Mouse (Mus musculus): ENCODE measurements at regions not wholly inside any gene's neighbourhood (a gene's known extent, or its start where the extent isn't known, plus 50 kb on each side); places are given as distances from the start of the nearest gene placed in this dataset.

DNA sequence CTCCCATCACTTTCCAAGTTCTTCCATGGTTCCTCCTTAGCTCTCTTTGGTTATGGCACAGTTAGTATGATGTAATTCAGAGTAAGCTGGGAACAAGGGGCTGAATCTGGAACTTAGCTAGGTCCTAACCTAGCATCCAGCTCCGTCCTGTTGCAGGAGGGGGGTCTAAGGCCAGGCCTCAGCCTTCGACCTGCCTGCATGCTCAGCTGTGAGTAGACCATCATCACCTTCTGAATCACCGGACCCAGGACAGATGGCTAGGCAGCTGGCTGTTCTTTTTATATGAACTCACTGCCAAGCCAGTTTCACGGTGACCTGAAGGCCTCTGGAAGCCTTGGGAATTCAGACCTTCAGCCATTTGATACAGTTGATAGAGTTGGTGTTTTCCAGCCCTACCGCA, 152.9 kb upstream of the Tnfaip3 start:
- WGBS (ENCODE audit: insufficient replicate concordance), result 82% methylated on average over 5 of the region's 5 CpGs
- H3K27ac ChIP-seq (ENCODE audit: low read depth), result peak overlapping the region; percentile 29; the same call in 1 of the 2 replicates
- TF ChIP-seq EP300 (IDR thresholded peaks at IDR 0.05; ENCODE audit: low read depth) (no peak), CTCF (IDR thresholded peaks at IDR 0.05; ENCODE audit: low read depth) (no peak)
- no peaks in the 10 kb centered on the region for H3K27me3 ChIP-seq (ENCODE audit: insufficient read depth, low read length)
- H3K4me3 ChIP-seq (ENCODE audit: low read depth, low read length), result no peak overlapping the region
- H3K4me1 ChIP-seq (ENCODE audit: insufficient read depth), result peaks cover 3% of the 10 kb centered on the region
- DNase-seq (no peak), ATAC-seq (no peak)
- H3K36me3 ChIP-seq (replicated peaks; ENCODE audit: insufficient read depth, low read length), result no peaks in the 10 kb centered on the region
- no peak overlapping the region for H3K4me2 ChIP-seq (ENCODE audit: low read depth, low read length)
- H3K9ac ChIP-seq (replicated peaks), result no peak overlapping the region
- H3K9me3 ChIP-seq (ENCODE audit: low read length), result no peaks in the 10 kb centered on the region

DNA sequence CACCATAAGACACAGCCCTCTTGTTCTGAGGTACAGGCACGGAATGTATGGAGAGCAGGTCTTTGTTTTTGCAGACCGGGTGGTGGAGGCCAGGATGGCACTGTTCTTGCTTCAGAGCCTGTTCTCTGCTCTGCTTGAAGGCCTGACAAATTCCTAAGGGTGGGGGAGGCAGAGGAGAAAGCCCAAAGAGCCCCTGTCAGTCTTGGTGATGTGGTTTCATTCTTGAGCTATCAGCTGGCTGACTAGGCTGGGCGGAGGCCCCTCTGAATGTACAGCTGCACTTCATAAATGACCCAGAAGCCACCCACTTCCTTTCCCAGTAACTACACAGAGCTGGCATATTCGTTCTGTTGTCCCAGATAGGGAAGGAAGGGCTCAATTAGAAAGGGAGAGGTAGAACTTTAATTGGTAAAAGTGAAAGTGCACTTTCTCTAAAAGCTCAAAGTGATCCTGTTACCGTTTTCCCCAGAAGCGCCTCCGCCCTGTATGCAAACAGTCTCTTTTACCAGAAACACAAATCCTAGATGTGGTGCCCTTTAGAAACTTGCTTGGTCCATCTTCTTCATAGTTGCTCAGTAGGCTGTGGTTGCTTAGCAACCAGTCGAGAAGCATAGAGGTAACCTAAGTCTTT, 152.3 kb upstream of the Tnfaip3 start:
- Histone ChIP-seq H3K4me2 (ENCODE audit: low read depth, low read length) (peak overlapping the region; percentile 32; the same call in 1 of the 2 replicates), H3K9me3 (ENCODE audit: low read length) (no peaks in the 10 kb centered on the region), H3K9ac (replicated peaks) (no peak overlapping the region), H3K27ac (ENCODE audit: low read depth) (peak overlapping the region; percentile 29; the same call in 1 of the 2 replicates), H3K36me3 (replicated peaks; ENCODE audit: insufficient read depth, low read length) (no peaks in the 10 kb centered on the region), H3K4me3 (ENCODE audit: low read depth, low read length) (no peak overlapping the region), H3K27me3 (ENCODE audit: insufficient read depth, low read length) (no peaks in the 10 kb centered on the region), H3K4me1 (ENCODE audit: insufficient read depth) (peaks cover 3% of the 10 kb centered on the region)
- ATAC-seq, result peak; percentile 25; the same call in 1 of the 2 replicates
- 19% methylated on average over 8 of the region's 8 CpGs for WGBS (ENCODE audit: insufficient replicate concordance)
- DNase-seq, result no peak
- TF ChIP-seq EP300 (IDR thresholded peaks at IDR 0.05; ENCODE audit: low read depth) (no peak), CTCF (IDR thresholded peaks at IDR 0.05; ENCODE audit: low read depth) (no peak)

- 60% methylated on average over 6 of the region's 7 CpGs for WGBS (ENCODE audit: insufficient replicate concordance)
- DNase-seq, result no peak
- no peak for TF ChIP-seq CTCF (IDR thresholded peaks at IDR 0.05; ENCODE audit: low read depth)
- no peak for TF ChIP-seq EP300 (IDR thresholded peaks at IDR 0.05; ENCODE audit: low read depth)
Observed at GRCm38 (mm10) chr10:19167101-19167500, 151.6 kb upstream of the Tnfaip3 start.

GRCm38 (mm10) chr10:19162104-19162503, 146.6 kb upstream of the Tnfaip3 start:
- ATAC-seq, result no peak
- no peaks in the 10 kb centered on the region for H3K9me3 ChIP-seq (ENCODE audit: low read length)
- DNase-seq, result no peak
- no peak overlapping the region for H3K9ac ChIP-seq (replicated peaks)
- H3K36me3 ChIP-seq (replicated peaks; ENCODE audit: insufficient read depth, low read length), result no peaks in the 10 kb centered on the region
- no peak overlapping the region for H3K27ac ChIP-seq (ENCODE audit: low read depth)
- no peaks in the 10 kb centered on the region for H3K4me1 ChIP-seq (ENCODE audit: insufficient read depth)
- H3K4me3 ChIP-seq (ENCODE audit: low read depth, low read length), result no peak overlapping the region
- TF ChIP-seq CTCF (IDR thresholded peaks at IDR 0.05; ENCODE audit: low read depth) (no peak), EP300 (IDR thresholded peaks at IDR 0.05; ENCODE audit: low read depth) (no peak)
- H3K27me3 ChIP-seq (ENCODE audit: insufficient read depth, low read length), result no peaks in the 10 kb centered on the region
- no peak overlapping the region for H3K4me2 ChIP-seq (ENCODE audit: low read depth, low read length)
- 81% methylated on average over 2 of the region's 2 CpGs for WGBS (ENCODE audit: insufficient replicate concordance)

More at GRCm38 (mm10) chr10:19167101-19167500, 151.6 kb upstream of the Tnfaip3 start:
- H3K9ac ChIP-seq (replicated peaks), result no peak overlapping the region
- no peak overlapping the region for H3K4me2 ChIP-seq (ENCODE audit: low read depth, low read length)
- H3K27ac ChIP-seq (ENCODE audit: low read depth), result peak overlapping the region; percentile 18; the same call in 1 of the 2 replicates
- ATAC-seq, result no peak
- no peak overlapping the region for H3K4me3 ChIP-seq (ENCODE audit: low read depth, low read length)
- H3K27me3 ChIP-seq (ENCODE audit: insufficient read depth, low read length), result no peaks in the 10 kb centered on the region
- H3K4me1 ChIP-seq (ENCODE audit: insufficient read depth), result peaks cover 3% of the 10 kb centered on the region
- no peaks in the 10 kb centered on the region for H3K9me3 ChIP-seq (ENCODE audit: low read length)
- H3K36me3 ChIP-seq (replicated peaks; ENCODE audit: insufficient read depth, low read length), result no peaks in the 10 kb centered on the region

- no peaks in the 10 kb centered on the region for H3K36me3 ChIP-seq (replicated peaks; ENCODE audit: insufficient read depth, low read length)
- no peak overlapping the region for H3K4me2 ChIP-seq (ENCODE audit: low read depth, low read length)
- no peak overlapping the region for H3K27ac ChIP-seq (ENCODE audit: low read depth)
- H3K4me1 ChIP-seq (ENCODE audit: insufficient read depth), result no peaks in the 10 kb centered on the region
- no peak for TF ChIP-seq CTCF (IDR thresholded peaks at IDR 0.05; ENCODE audit: low read depth)
- TF ChIP-seq EP300 (IDR thresholded peaks at IDR 0.05; ENCODE audit: low read depth), result no peak
- H3K9ac ChIP-seq (replicated peaks), result no peak overlapping the region
- no peaks in the 10 kb centered on the region for H3K27me3 ChIP-seq (ENCODE audit: insufficient read depth, low read length)
- no peak overlapping the region for H3K4me3 ChIP-seq (ENCODE audit: low read depth, low read length)
- DNase-seq (no peak), ATAC-seq (no peak)
- H3K9me3 ChIP-seq (ENCODE audit: low read length), result no peaks in the 10 kb centered on the region
Observed at GRCm38 (mm10) chr10:19161149-19161548, 145.7 kb upstream of the Tnfaip3 start.

GRCm38 (mm10) chr10:19154041-19154440, 138.6 kb upstream of the Tnfaip3 start:
- no peak overlapping the region for H3K9ac ChIP-seq (replicated peaks)
- H3K4me2 ChIP-seq (ENCODE audit: low read depth, low read length), result no peak overlapping the region
- no peak overlapping the region for H3K27ac ChIP-seq (ENCODE audit: low read depth)
- H3K4me1 ChIP-seq (ENCODE audit: insufficient read depth), result no peaks in the 10 kb centered on the region
- H3K9me3 ChIP-seq (ENCODE audit: low read length), result no peaks in the 10 kb centered on the region
- no peak for ATAC-seq
- TF ChIP-seq EP300 (IDR thresholded peaks at IDR 0.05; ENCODE audit: low read depth) (no peak), CTCF (IDR thresholded peaks at IDR 0.05; ENCODE audit: low read depth) (no peak)
- H3K4me3 ChIP-seq (ENCODE audit: low read depth, low read length), result no peak overlapping the region
- DNase-seq, result no peak
- no peaks in the 10 kb centered on the region for H3K36me3 ChIP-seq (replicated peaks; ENCODE audit: insufficient read depth, low read length)
- H3K27me3 ChIP-seq (ENCODE audit: insufficient read depth, low read length), result no peaks in the 10 kb centered on the region

All from liver, postnatal 0 days (tissue).